Mouse (Mus musculus) C2C12 (cell line): ENCODE measurements at regions not wholly inside any gene's neighbourhood (a gene's known extent, or its start where the extent isn't known, plus 50 kb on each side); places are given as distances from the start of the nearest gene placed in this dataset.

Source experiments
- CEBPB ChIP-seq: IDR thresholded peaks from one replicate; pipeline ENCODE4 v1.6.1; 2011; ENCODE audit warnings: low read depth, mild to moderate bottlenecking, control low read depth, moderate library complexity
- CTCF ChIP-seq: IDR thresholded peaks from one replicate; pipeline ENCODE4 v1.5.1; 2011; ENCODE audit not compliant: control insufficient read depth, insufficient read depth, insufficient read length
- FOSL1 ChIP-seq: IDR thresholded peaks from one replicate; pipeline ENCODE4 v1.8.0; 2011; ENCODE audit warnings: mild to moderate bottlenecking, low read length; ENCODE audit not compliant: poor library complexity, insufficient read depth, severe bottlenecking
- MAX ChIP-seq: IDR thresholded peaks from one replicate; pipeline ENCODE4 v1.6.1; 2011; ENCODE audit warnings: mild to moderate bottlenecking, control low read depth
- MYOD1 ChIP-seq: IDR thresholded peaks from one replicate; pipeline ENCODE4 v1.6.1; 2011; ENCODE audit warnings: low read depth; ENCODE audit not compliant: control insufficient read depth, insufficient read length
- USF1 ChIP-seq: IDR thresholded peaks from one replicate; pipeline ENCODE4 v1.6.1; 2011; ENCODE audit warnings: low read depth, mild to moderate bottlenecking, control low read depth, moderate library complexity

DNA sequence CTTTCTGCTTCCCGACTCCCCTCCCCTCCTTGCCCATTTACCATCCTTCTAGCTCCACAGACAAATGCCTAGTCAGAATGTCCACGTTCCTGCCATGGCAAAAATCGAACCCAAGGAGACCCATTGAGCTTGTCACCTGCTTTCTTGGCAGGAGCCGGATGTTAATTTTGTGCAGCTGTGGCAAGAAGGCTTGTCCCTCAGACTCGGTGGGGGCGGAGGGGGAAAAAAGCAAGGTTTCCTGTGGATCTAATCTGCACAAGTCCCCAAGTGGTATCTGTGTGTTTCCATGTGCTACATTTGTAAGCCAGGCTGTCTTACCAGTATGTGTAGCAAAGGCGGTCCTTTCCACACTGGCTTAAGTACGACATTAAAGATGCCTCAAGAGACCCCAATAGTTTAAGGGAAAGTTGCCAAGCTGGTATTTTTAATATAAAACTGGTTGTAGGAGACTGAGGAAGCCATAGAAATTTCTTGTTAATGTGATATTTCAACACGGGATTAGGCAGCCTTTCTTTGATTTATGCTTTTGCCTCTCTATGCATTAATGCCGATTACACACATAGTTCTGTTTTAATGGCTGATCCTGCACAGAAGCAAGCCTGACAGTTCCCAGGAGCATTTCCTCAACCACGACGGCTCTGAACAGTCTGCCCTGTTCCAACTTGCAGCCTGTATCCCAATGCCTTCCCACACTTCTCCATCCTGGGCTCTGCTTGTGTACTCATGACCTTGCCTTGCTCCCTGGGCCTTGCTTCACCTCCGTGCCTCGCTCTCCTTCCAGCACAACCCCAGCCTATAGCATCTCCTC lies 138.9 kb upstream of the Plxnc1 start:
- TF ChIP-seq CTCF (no peak), MAX (no peak), CEBPB (no peak), USF1 (no peak), MYOD1 (no peak), FOSL1 (no peak)
